Mouse (Mus musculus) ES-E14 (cell line): ENCODE measurements at regions not wholly inside any gene's neighbourhood (a gene's known extent, or its start where the extent isn't known, plus 50 kb on each side); places are given as distances from the start of the nearest gene placed in this dataset.

Source experiments
- DNase-seq: peaks from one replicate; pipeline ENCODE4 v3.0.0-alpha.2; 2013; ENCODE audit warnings: low read depth, low spot score
- H3K27ac ChIP-seq: 2 replicates; pipeline ENCODE4 v1.5.1; 2012; ENCODE audit warnings: low read depth, mild to moderate bottlenecking, low read length, moderate library complexity, mixed read lengths; ENCODE audit not compliant: poor library complexity, insufficient read depth, severe bottlenecking
- H3K36me3 ChIP-seq: 2 replicates; pipeline ENCODE4 v1.6.1; 2012; ENCODE audit warnings: mild to moderate bottlenecking, low read length, moderate library complexity, mixed read lengths; ENCODE audit not compliant: control insufficient read depth, poor library complexity, insufficient read depth, severe bottlenecking
- H3K4me1 ChIP-seq, 2 experiments: fragments of 150-350 bp in 1 of 2; sonication (generic) in 1 of 2; 2 replicates each; pipeline ENCODE4 v1.6.1; 2012; ENCODE audit warnings: low read length in 2 of 2, mild to moderate bottlenecking in 1 of 2, mixed read lengths in 1 of 2; ENCODE audit not compliant: control insufficient read depth in 2 of 2, insufficient read depth in 2 of 2, poor library complexity in 1 of 2
- H3K4me3 ChIP-seq, 2 experiments: fragments of 150-350 bp in 1 of 2; sonication (generic) in 1 of 2; 2 replicates each; pipeline ENCODE4 v1.5.1; 2012; ENCODE audit warnings: low read length in 2 of 2, low read depth in 1 of 2, mild to moderate bottlenecking in 1 of 2, mixed read lengths in 1 of 2; ENCODE audit not compliant: insufficient read depth in 1 of 2, poor library complexity in 1 of 2, severe bottlenecking in 1 of 2
- H3K9ac ChIP-seq: 2 replicates; pipeline ENCODE4 v1.6.1; 2012; ENCODE audit warnings: low read depth, mild to moderate bottlenecking, low read length, mixed read lengths; ENCODE audit not compliant: poor library complexity, insufficient read depth, severe bottlenecking
- H3K9me3 ChIP-seq: fragments of 150-350 bp; sonication (generic); 2 replicates; pipeline ENCODE4 v1.6.1; 2012; ENCODE audit warnings: low read depth, mild to moderate bottlenecking, low read length; ENCODE audit not compliant: control insufficient read depth, insufficient read depth
- CHD2 ChIP-seq: IDR thresholded peaks from 2 replicates; pipeline ENCODE4 v1.6.1; 2014; ENCODE audit warnings: mild to moderate bottlenecking, low read depth, low read length, inconsistent platforms
- HCFC1 ChIP-seq: IDR thresholded peaks from 2 replicates; pipeline ENCODE4 v1.6.1; 2012; ENCODE audit warnings: low read length, inconsistent platforms, borderline replicate concordance; ENCODE audit not compliant: insufficient read depth
- MAFK ChIP-seq: IDR thresholded peaks from 2 replicates; pipeline ENCODE4 v1.6.1; 2014; ENCODE audit warnings: mild to moderate bottlenecking, low read depth, low read length, inconsistent platforms; ENCODE audit not compliant: insufficient read depth
- ZC3H11A ChIP-seq: IDR thresholded peaks from 2 replicates; pipeline ENCODE4 v1.6.1; 2012; ENCODE audit warnings: low read depth, mild to moderate bottlenecking, inconsistent platforms, low read length, borderline replicate concordance
- ZNF384 ChIP-seq: IDR thresholded peaks from 2 replicates; pipeline ENCODE4 v1.6.1; 2012; ENCODE audit warnings: low read depth, low read length, inconsistent platforms
- in situ Hi-C, 2 experiments: fragments of 600-800 bp; cut with MboI; formaldehyde crosslinking; loops; one replicate each; pipeline ENCODE4 v1.15.1; 2025; ENCODE audit warnings: low sequenced_read_pairs in 2 of 2, inconsistent platforms in 1 of 2; ENCODE audit not compliant: unreplicated experiment in 2 of 2

GRCm38 (mm10) chr7:83376826-83377225 is 207.9 kb upstream of the Tmc3 start:
- in situ Hi-C loops, result no loop called here

GRCm38 (mm10) chr7:83381381-83382181 is 203.1 kb upstream of the Tmc3 start:
- TF ChIP-seq CHD2 (no peak), ZNF384 (no peak), ZC3H11A (no peak), MAFK (no peak), HCFC1 (no peak)
- no peak for DNase-seq
- Histone ChIP-seq H3K9ac (no peak overlapping the region), H3K4me1 (peaks cover 2 to 4% of the 10 kb centered on the region in 2 experiments; a peak in 2 of 4 replicates), H3K4me3 (no peak overlapping the region), H3K36me3 (no peaks in the 10 kb centered on the region), H3K9me3 (no peaks in the 10 kb centered on the region), H3K27ac (no peak overlapping the region)
- in situ Hi-C loops, result no loop called here

More at GRCm38 (mm10) chr7:83376826-83377225, 207.9 kb upstream of the Tmc3 start:
- Histone ChIP-seq H3K9ac (no peak overlapping the region), H3K27ac (no peak overlapping the region), H3K36me3 (no peaks in the 10 kb centered on the region), H3K4me3 (no peak overlapping the region), H3K9me3 (no peaks in the 10 kb centered on the region), H3K4me1 (peaks cover 0 to 4% of the 10 kb centered on the region in 2 experiments; a peak in 1 of 4 replicates)
- no peak for DNase-seq
- TF ChIP-seq ZC3H11A (no peak), CHD2 (no peak), ZNF384 (no peak), HCFC1 (no peak), MAFK (no peak)

- H3K9ac ChIP-seq, result no peak overlapping the region
- no peaks in the 10 kb centered on the region for H3K9me3 ChIP-seq
Measured at GRCm38 (mm10) chr7:83382803-83383363, 201.8 kb upstream of the Tmc3 start.

GRCm38 (mm10) chr7:83391388-83391787 is 193.3 kb upstream of the Tmc3 start:
- no peak for DNase-seq
- TF ChIP-seq ZNF384 (no peak), CHD2 (no peak), HCFC1 (no peak), ZC3H11A (no peak), MAFK (no peak)
- no peak overlapping the region for H3K27ac ChIP-seq
- 0 out of 4 replicates have a peak, but pooled peaks cover 0 to 2% of the 10 kb centered on the region in 2 experiments for H3K4me1 ChIP-seq
- no peak overlapping the region for H3K9ac ChIP-seq
- in situ Hi-C loops, result no loop called here
- no peaks in the 10 kb centered on the region for H3K36me3 ChIP-seq
- no peak overlapping the region for H3K4me3 ChIP-seq
- no peaks in the 10 kb centered on the region for H3K9me3 ChIP-seq

More at GRCm38 (mm10) chr7:83382803-83383363, 201.8 kb upstream of the Tmc3 start:
- no peak overlapping the region for H3K27ac ChIP-seq
- in situ Hi-C loops, result no loop called here
- TF ChIP-seq ZC3H11A (no peak), MAFK (no peak), CHD2 (no peak), ZNF384 (no peak), HCFC1 (no peak)
- no peaks in the 10 kb centered on the region for H3K36me3 ChIP-seq
- H3K4me3 ChIP-seq, result no peak overlapping the region
- no peak for DNase-seq
- peaks cover 0 to 2% of the 10 kb centered on the region in 2 experiments; a peak in 1 of 4 replicates for H3K4me1 ChIP-seq
